Mouse (Mus musculus) hindbrain, embryonic 12.5 days (tissue): ENCODE data around the gene Cntnap2. TPM values are rescaled to one million over a fixed set of nuclear protein-coding genes. Genes with fewer than 3 reads are reported as not detected.

Source experiments
- ATAC-seq: fragments of 200-750 bp; cut with Nextera tagmentation; 2 replicates; pipeline ENCODE4 v1.8.0; 2017; ENCODE audit warnings: moderate TSS enrichment; ENCODE audit not compliant: low FRiP score
- H3K27ac ChIP-seq: fragments of 300-500 bp; sonication (generic); 2 replicates; pipeline ENCODE4 v1.5.1; 2016; ENCODE audit warnings: mild to moderate bottlenecking
- H3K27me3 ChIP-seq: fragments of 300-500 bp; sonication (generic); 2 replicates; pipeline ENCODE4 v1.6.1; 2016; ENCODE audit warnings: mild to moderate bottlenecking
- H3K36me3 ChIP-seq: fragments of 300-500 bp; sonication (generic); 2 replicates; pipeline ENCODE4 v1.6.1; 2016; ENCODE audit warnings: mild to moderate bottlenecking
- H3K4me1 ChIP-seq: fragments of 300-500 bp; sonication (generic); 2 replicates; pipeline ENCODE4 v1.6.1; 2016
- H3K4me2 ChIP-seq: fragments of 300-500 bp; sonication (generic); replicated peaks from 2 replicates; pipeline ENCODE4 v1.6.1; 2016; ENCODE audit warnings: mild to moderate bottlenecking
- H3K4me3 ChIP-seq: fragments of 300-500 bp; sonication (generic); 2 replicates; pipeline ENCODE4 v1.5.1; 2016; ENCODE audit warnings: mild to moderate bottlenecking
- H3K9ac ChIP-seq: fragments of 300-500 bp; sonication (generic); 2 replicates; pipeline ENCODE4 v1.6.1; 2016; ENCODE audit warnings: mild to moderate bottlenecking, moderate library complexity
- H3K9me3 ChIP-seq: fragments of 300-500 bp; sonication (generic); replicated peaks from 2 replicates; pipeline ENCODE4 v1.6.1; 2016; ENCODE audit warnings: mild to moderate bottlenecking
- WGBS: fragments of 180-500 bp; shearing (Covaris S2); methylation state at CpG from one replicate; pipeline ENCODE4 v1.1.7; 2016; 5-methylcytosine and 5-hydroxymethylcytosine counted together
- polyA plus RNA-seq: library from polyadenylated mRNA; unstranded; fragments of >200 nt; fragmentation: Nextera tagmentation; extraction: Ambion mirVana; gene quantifications from 2 replicates; pipeline ENCODE4 v1.2.1, GENCODE M21; 2016

The Cntnap2 gene
- polyA plus RNA-seq, 1 experiment from 2014 or later = 25.7 TPM

GRCm38 (mm10) chr6:46856635-46857034 is 1797.5 kb downstream of the Cntnap2 start:
- Histone ChIP-seq H3K4me3 (no peak overlapping the region), H3K27me3 (no peaks in the 10 kb centered on the region), H3K9ac (no peak overlapping the region), H3K27ac (no peak overlapping the region), H3K36me3 (no peaks in the 10 kb centered on the region), H3K9me3 (no peaks in the 10 kb centered on the region), H3K4me2 (no peak overlapping the region), H3K4me1 (0 out of 2 replicates have a peak, but pooled peaks cover 5% of the 10 kb centered on the region)
- WGBS = 84% methylated on average over 3 of the region's 3 CpGs
- ATAC-seq = no peak

DNA sequence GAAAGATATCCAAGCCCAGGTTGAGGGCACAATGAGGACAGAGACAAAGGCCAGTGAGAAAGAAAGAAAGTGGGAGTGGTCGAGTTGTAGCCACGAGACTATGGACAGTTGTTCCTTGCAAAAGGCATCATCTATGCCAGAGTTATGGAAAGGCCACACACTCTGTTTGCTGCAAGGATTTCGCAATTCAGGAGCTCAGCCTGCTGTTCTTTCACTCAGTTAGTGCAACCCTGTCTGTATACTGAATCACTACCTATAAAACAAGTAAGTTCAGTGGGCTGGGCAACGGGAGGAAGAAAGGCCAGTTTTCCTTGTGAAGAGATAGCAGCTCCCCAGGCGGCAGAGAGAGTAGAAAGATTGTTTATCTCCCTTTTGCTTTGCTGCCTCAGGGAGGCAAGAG is 1801.9 kb downstream of the Cntnap2 start:
- 8% methylated on average over 5 of the region's 5 CpGs for WGBS
- no peak overlapping the region for H3K27ac ChIP-seq
- ATAC-seq = no peak

DNA sequence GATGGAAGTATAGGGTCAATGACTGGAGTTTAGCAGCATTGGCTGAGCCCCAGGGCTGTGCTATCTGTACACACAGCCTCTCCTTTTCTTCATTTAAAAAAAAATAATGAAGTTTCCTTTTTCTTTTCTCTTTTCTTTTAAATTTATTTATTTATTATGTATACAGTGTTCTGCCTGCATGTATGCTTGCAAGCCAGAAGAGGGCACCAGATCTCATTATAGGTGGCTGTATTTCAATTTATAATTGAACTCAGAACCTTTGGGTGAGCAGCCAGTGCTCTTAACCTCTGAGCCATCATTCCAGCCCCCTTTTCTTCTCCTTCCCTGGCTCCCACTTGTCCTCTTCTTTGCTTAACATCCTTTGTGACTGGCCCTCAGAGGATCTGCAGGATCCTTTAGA is 1807.2 kb downstream of the Cntnap2 start:
- H3K9me3 ChIP-seq = no peaks in the 10 kb centered on the region
- no peak overlapping the region for H3K9ac ChIP-seq

More for the DNA sequence above, 1801.9 kb downstream of the Cntnap2 start:
- 0 out of 2 replicates have a peak, but pooled peaks cover 5% of the 10 kb centered on the region for H3K4me1 ChIP-seq
- H3K36me3 ChIP-seq = no peaks in the 10 kb centered on the region
- no peaks in the 10 kb centered on the region for H3K27me3 ChIP-seq
- no peak overlapping the region for H3K4me3 ChIP-seq
- H3K4me2 ChIP-seq = no peak overlapping the region
- H3K9ac ChIP-seq = no peak overlapping the region
- H3K9me3 ChIP-seq = no peaks in the 10 kb centered on the region

GRCm38 (mm10) chr6:46886230-46886629 is 1827.1 kb downstream of the Cntnap2 start:
- ATAC-seq = no peak
- H3K4me1 ChIP-seq = no peaks in the 10 kb centered on the region
- no peak overlapping the region for H3K27ac ChIP-seq
- H3K9ac ChIP-seq = no peak overlapping the region
- no peaks in the 10 kb centered on the region for H3K27me3 ChIP-seq
- no peak overlapping the region for H3K4me2 ChIP-seq
- WGBS = 78% methylated on average over 2 of the region's 2 CpGs
- no peaks in the 10 kb centered on the region for H3K9me3 ChIP-seq
- H3K4me3 ChIP-seq = no peak overlapping the region
- no peaks in the 10 kb centered on the region for H3K36me3 ChIP-seq

More for the DNA sequence above, 1807.2 kb downstream of the Cntnap2 start:
- no peaks in the 10 kb centered on the region for H3K36me3 ChIP-seq
- H3K4me1 ChIP-seq = no peaks in the 10 kb centered on the region
- H3K27me3 ChIP-seq = no peaks in the 10 kb centered on the region
- ATAC-seq = no peak
- no peak overlapping the region for H3K4me2 ChIP-seq
- H3K4me3 ChIP-seq = no peak overlapping the region
- H3K27ac ChIP-seq = no peak overlapping the region

GRCm38 (mm10) chr6:46909167-46909566 is 1850.0 kb downstream of the Cntnap2 start:
- Histone ChIP-seq H3K27me3 (no peaks in the 10 kb centered on the region), H3K4me3 (no peak overlapping the region), H3K4me1 (no peaks in the 10 kb centered on the region), H3K9ac (no peak overlapping the region), H3K36me3 (no peaks in the 10 kb centered on the region), H3K27ac (no peak overlapping the region), H3K4me2 (no peak overlapping the region), H3K9me3 (no peaks in the 10 kb centered on the region)
- WGBS = 88% methylated on average over 2 of the region's 2 CpGs
- no peak for ATAC-seq

GRCm38 (mm10) chr6:46918701-46919274 is 1859.6 kb downstream of the Cntnap2 start:
- no peak overlapping the region for H3K27ac ChIP-seq
- WGBS = 77% methylated on average over 8 of the region's 8 CpGs
- H3K4me2 ChIP-seq = no peak overlapping the region
- no peak overlapping the region for H3K9ac ChIP-seq
- H3K27me3 ChIP-seq = no peaks in the 10 kb centered on the region
- no peak for ATAC-seq
- no peak overlapping the region for H3K4me3 ChIP-seq
- H3K4me1 ChIP-seq = no peaks in the 10 kb centered on the region
- H3K36me3 ChIP-seq = no peaks in the 10 kb centered on the region
- H3K9me3 ChIP-seq = no peaks in the 10 kb centered on the region

DNA sequence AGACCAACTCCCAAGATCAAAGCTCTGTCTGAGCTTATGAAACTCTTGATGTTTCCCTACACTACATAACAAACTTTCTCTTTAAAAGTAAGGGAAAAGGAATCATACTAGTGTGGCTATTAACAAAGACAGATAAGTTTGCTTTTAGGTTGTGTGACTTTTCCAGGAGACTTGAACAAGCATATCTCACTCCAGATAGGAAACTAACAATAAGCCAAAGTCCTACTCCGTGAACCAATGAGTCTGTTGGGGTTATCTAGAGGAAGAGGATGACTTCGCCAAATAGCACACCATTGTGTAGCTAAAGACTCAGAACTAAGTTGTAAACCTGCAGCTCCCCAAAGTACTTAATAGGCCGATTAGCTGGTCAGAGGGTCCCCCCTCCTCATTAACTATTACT is 1860.8 kb downstream of the Cntnap2 start:
- Histone ChIP-seq H3K4me3 (no peak overlapping the region), H3K9me3 (no peaks in the 10 kb centered on the region), H3K27ac (no peak overlapping the region), H3K4me2 (no peak overlapping the region), H3K4me1 (no peaks in the 10 kb centered on the region), H3K9ac (no peak overlapping the region), H3K27me3 (no peaks in the 10 kb centered on the region), H3K36me3 (no peaks in the 10 kb centered on the region)
- WGBS = 94% methylated on average over 3 of the region's 3 CpGs
- no peak for ATAC-seq

- Histone ChIP-seq H3K27me3 (no peaks in the 10 kb centered on the region), H3K4me2 (no peak overlapping the region), H3K4me3 (no peak overlapping the region), H3K27ac (no peak overlapping the region), H3K9ac (no peak overlapping the region), H3K9me3 (no peaks in the 10 kb centered on the region), H3K4me1 (no peaks in the 10 kb centered on the region), H3K36me3 (no peaks in the 10 kb centered on the region)
- no peak for ATAC-seq
- WGBS = 57% methylated on average over 7 of the region's 7 CpGs
These were observed 1865.6 kb downstream of the Cntnap2 start for GRCm38 (mm10) chr6:46924709-46925108.

- no peak for ATAC-seq
These were observed 1886.5 kb downstream of the Cntnap2 start for GRCm38 (mm10) chr6:46945703-46946102.

DNA sequence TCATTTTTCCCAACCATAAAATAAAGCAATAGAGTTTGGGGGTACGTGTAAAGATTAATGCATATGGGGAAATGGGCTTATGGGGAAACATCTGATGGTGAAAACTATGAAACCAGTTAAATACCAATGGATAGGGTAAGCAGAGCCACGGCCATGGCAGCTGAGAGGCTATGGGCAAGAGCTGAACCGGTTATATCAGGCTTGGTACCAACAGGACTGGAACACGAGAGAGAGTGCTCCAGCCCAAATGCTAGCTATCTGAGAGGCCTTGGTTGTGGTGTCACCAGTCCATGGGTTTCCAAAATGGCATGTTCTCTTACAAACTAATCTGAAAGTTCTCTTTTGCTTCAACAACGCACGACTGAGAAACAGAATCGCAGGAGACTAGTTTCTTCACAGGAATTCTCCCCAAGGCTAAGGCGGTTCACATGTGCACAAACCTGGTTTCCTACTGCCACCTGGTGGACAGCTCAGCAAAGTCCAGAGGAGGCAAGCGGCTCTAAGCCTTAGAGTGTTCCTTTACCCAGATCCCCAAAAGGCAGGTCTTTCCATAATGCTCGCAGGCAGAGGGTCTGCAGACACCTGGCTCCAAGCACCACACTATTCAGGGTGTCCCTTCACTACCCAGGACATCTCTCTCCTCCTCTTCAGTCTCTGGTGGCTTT is 1902.0 kb downstream of the Cntnap2 start:
- no peak overlapping the region for H3K4me2 ChIP-seq
- H3K4me3 ChIP-seq = no peak overlapping the region
- ATAC-seq = peak; percentile 96
- H3K9ac ChIP-seq = no peak overlapping the region
- no peaks in the 10 kb centered on the region for H3K27me3 ChIP-seq
- no peaks in the 10 kb centered on the region for H3K36me3 ChIP-seq
- no peak overlapping the region for H3K27ac ChIP-seq
- 37% methylated on average over 10 of the region's 10 CpGs for WGBS
- H3K4me1 ChIP-seq = no peaks in the 10 kb centered on the region
- H3K9me3 ChIP-seq = no peaks in the 10 kb centered on the region

More at GRCm38 (mm10) chr6:46945703-46946102, 1886.5 kb downstream of the Cntnap2 start:
- Histone ChIP-seq H3K27me3 (no peaks in the 10 kb centered on the region), H3K4me2 (no peak overlapping the region), H3K9ac (no peak overlapping the region), H3K4me3 (no peak overlapping the region), H3K9me3 (no peaks in the 10 kb centered on the region), H3K27ac (no peak overlapping the region), H3K36me3 (no peaks in the 10 kb centered on the region), H3K4me1 (no peaks in the 10 kb centered on the region)
- 72% methylated on average over 4 of the region's 4 CpGs for WGBS

GRCm38 (mm10) chr6:46963261-46963660 is 1904.1 kb downstream of the Cntnap2 start:
- 60% methylated on average over 2 of the region's 2 CpGs for WGBS
- ATAC-seq = no peak
- no peaks in the 10 kb centered on the region for H3K4me1 ChIP-seq

GRCm38 (mm10) chr6:46963693-46964092 is 1904.5 kb downstream of the Cntnap2 start:
- ATAC-seq = no peak
- H3K4me1 ChIP-seq = no peaks in the 10 kb centered on the region
- WGBS = 63% methylated on average over 3 of the region's 3 CpGs

More at GRCm38 (mm10) chr6:46963261-46963660, 1904.1 kb downstream of the Cntnap2 start:
- Histone ChIP-seq H3K27me3 (no peaks in the 10 kb centered on the region), H3K9me3 (no peaks in the 10 kb centered on the region), H3K4me2 (no peak overlapping the region), H3K27ac (no peak overlapping the region), H3K4me3 (no peak overlapping the region), H3K9ac (no peak overlapping the region), H3K36me3 (no peaks in the 10 kb centered on the region)

GRCm38 (mm10) chr6:46972640-46973039 is 1913.5 kb downstream of the Cntnap2 start:
- no peaks in the 10 kb centered on the region for H3K36me3 ChIP-seq
- no peak overlapping the region for H3K4me2 ChIP-seq
- H3K27ac ChIP-seq = no peak overlapping the region
- H3K9ac ChIP-seq = no peak overlapping the region
- H3K4me1 ChIP-seq = no peaks in the 10 kb centered on the region
- H3K4me3 ChIP-seq = no peak overlapping the region
- no peak for ATAC-seq
- H3K9me3 ChIP-seq = no peaks in the 10 kb centered on the region
- whole genome bisulfite sequencing = 86% methylated on average over 2 of the region's 2 CpGs
- H3K27me3 ChIP-seq = no peaks in the 10 kb centered on the region

More at GRCm38 (mm10) chr6:46963693-46964092, 1904.5 kb downstream of the Cntnap2 start:
- Histone ChIP-seq H3K36me3 (no peaks in the 10 kb centered on the region), H3K9me3 (no peaks in the 10 kb centered on the region), H3K4me2 (no peak overlapping the region), H3K9ac (no peak overlapping the region), H3K4me3 (no peak overlapping the region), H3K27ac (no peak overlapping the region), H3K27me3 (no peaks in the 10 kb centered on the region)
